Mouse (Mus musculus): ENCODE measurements around the gene Zfp991. TPM values are rescaled to one million over a fixed set of nuclear protein-coding genes. Genes with fewer than 3 reads are reported as not detected.

Gene Zfp991
- total and polyA plus RNA-seq, 3 experiments, result 1.4 to 3.8 (median 2.6) TPM

Other genes with a start within 250 kb of the Zfp991 start
- not detected in 2 replicates for gene Gm21411, start 222.4 kb upstream of the Zfp991 start, total RNA-seq (2012; rRNA removed)
- gene Gm21411, start 222.4 kb upstream of the Zfp991 start, total RNA-seq (2014; rRNA removed), result not detected in 2 replicates
- gene Gm21411, start 222.4 kb upstream of the Zfp991 start, polyA plus RNA-seq (2012; ENCODE audit: insufficient read length, low read depth), result 0.57 and 1.0 TPM in 2 replicates
- not detected in 2 replicates for gene Zfp989, start 160.1 kb upstream of the Zfp991 start, total RNA-seq (2012; rRNA removed)
- gene Zfp989, start 160.1 kb upstream of the Zfp991 start, total RNA-seq (2014; rRNA removed), result not detected in 2 replicates
- not detected in 2 replicates for gene Zfp989, start 160.1 kb upstream of the Zfp991 start, polyA plus RNA-seq (2012; ENCODE audit: insufficient read length, low read depth)
- gene Rex2, start 110.2 kb upstream of the Zfp991 start, total RNA-seq (2012; rRNA removed), result 0.04 TPM in 1 of 2 replicates, not detected in the other
- gene Rex2, start 110.2 kb upstream of the Zfp991 start, total RNA-seq (2014; rRNA removed), result not detected in 2 replicates
- not detected in 2 replicates for gene Rex2, start 110.2 kb upstream of the Zfp991 start, polyA plus RNA-seq (2012; ENCODE audit: insufficient read length, low read depth)
- gene Zfp988, start 173.6 kb downstream of the Zfp991 start, total RNA-seq (2012; rRNA removed), result not detected in 2 replicates
- not detected in 2 replicates for gene Zfp988, start 173.6 kb downstream of the Zfp991 start, total RNA-seq (2014; rRNA removed)
- not detected in 2 replicates for gene Zfp988, start 173.6 kb downstream of the Zfp991 start, polyA plus RNA-seq (2012; ENCODE audit: insufficient read length, low read depth)
- gene Zfp978, start 229.3 kb downstream of the Zfp991 start, total RNA-seq (2012; rRNA removed), result 0.38 and 0.72 TPM in 2 replicates
- gene Zfp978, start 229.3 kb downstream of the Zfp991 start, total RNA-seq (2014; rRNA removed), result not detected in 2 replicates
- not detected in 2 replicates for gene Zfp978, start 229.3 kb downstream of the Zfp991 start, polyA plus RNA-seq (2012; ENCODE audit: insufficient read length, low read depth)

All from CH12.LX (cell line).